Mouse (Mus musculus) duodenum, adult 2 months (tissue): ENCODE results near the gene Srp72. TPM values are rescaled to one million over a fixed set of nuclear protein-coding genes. Genes with fewer than 3 reads are reported as not detected.

Experiments used
- polyA plus RNA-seq: library from polyadenylated mRNA; depleted of rRNA; stranded (reverse); fragments of >200 nt; gene quantifications from 2 replicates; pipeline ENCODE4 v1.2.3, GENCODE M21; 2012; ENCODE audit warnings: low replicate concordance; rRNA removed

Srp72 gene
- polyA plus RNA-seq: 2.9 and 5.4 TPM in 2 replicates

DNA sequence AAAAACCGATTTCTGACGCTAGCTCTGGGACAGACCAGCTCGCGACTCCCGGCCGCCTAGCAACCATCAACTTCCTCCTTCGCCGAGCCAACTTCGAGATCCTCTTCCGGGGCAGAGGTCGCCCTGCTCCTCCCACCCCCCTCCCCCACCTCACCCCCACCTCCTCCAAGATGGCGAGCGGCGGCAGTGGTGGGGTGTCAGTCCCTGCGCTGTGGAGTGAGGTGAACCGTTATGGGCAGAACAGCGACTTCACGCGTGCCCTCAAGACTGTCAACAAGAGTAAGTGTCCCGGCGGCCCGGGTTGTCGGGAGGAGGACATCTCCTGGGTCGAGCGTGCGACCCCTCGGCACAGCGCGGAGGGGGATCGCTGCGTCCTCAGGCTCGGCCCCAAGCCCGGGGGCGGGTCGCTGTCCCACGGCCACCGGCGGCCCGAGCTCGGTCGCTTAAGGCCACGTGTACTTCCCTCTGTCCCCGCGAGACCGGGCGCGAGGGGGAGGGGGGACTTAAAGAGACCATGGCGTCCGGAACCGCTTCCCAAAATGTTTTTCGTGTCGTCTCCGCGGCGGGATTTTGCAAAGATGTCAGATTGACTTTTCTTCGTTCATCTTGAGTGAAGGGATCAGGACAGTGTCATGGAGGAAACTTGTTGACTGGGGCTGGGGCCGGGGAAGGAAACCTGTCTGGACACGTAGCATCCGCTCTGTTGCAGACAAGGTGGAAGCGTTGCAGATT is at the start of gene Srp72:
TSS of gene Srp72 (plus strand) at position 130 of the 732 bp plus-strand sequence.

DNA sequence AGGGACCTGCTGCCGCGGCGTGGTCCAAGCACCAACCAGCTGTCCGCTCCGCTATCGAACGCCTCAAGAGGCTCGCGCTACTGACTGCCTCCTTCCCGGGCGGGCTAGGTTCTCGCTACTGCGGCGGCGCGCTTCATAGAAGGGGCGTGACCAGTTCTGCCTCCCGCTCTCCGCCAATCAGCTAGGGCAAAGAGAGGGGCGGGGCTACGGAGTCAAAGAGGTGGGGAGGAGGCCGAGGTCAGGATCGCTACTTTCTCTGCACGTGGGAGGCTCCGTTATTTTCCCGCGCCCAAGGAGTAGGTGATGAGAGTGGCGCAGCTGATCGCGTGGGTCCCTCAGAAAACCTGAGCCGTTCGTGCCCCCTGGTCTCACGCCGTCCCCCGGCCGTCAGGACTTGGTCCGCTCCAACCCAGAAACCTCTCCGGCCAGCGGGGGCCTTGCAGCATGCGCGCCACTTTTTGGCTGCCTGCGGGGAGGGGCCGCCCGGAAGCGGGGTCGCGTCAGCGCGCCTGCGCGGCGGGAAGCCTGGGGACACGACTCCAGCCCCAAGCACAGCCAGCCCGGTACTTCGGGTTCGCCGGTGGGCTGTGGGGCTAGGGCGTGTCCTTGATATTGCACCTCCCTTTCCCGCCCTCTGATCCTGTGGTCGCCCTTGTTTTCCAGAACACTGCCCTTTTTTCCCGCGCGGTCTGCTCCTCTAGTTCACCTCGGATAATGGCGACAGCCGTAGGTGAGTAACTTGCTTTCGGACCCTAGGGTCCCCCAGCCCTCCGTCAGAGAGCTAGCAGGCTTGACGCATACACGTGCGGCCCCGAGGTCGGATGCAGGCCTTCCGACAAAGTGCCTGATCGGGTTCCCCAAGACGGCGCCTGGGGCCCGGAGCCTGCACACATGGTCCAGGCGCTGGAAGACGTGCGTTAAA is 23.1 kb upstream of the Srp72 start, which contains the start of the genes Paics and Ppat:
TSS of gene Paics (plus strand) at position 202 of the 922 bp plus-strand sequence.
TSS of gene Ppat (minus strand) at position 473 of the 922 bp plus-strand sequence.

GRCm38 (mm10) chr5:77004051-77004821 is 29.8 kb downstream of the Srp72 start, which contains the start of gene Arl9:
Gene Arl9 (plus strand): TSS chr5:77004055.

DNA sequence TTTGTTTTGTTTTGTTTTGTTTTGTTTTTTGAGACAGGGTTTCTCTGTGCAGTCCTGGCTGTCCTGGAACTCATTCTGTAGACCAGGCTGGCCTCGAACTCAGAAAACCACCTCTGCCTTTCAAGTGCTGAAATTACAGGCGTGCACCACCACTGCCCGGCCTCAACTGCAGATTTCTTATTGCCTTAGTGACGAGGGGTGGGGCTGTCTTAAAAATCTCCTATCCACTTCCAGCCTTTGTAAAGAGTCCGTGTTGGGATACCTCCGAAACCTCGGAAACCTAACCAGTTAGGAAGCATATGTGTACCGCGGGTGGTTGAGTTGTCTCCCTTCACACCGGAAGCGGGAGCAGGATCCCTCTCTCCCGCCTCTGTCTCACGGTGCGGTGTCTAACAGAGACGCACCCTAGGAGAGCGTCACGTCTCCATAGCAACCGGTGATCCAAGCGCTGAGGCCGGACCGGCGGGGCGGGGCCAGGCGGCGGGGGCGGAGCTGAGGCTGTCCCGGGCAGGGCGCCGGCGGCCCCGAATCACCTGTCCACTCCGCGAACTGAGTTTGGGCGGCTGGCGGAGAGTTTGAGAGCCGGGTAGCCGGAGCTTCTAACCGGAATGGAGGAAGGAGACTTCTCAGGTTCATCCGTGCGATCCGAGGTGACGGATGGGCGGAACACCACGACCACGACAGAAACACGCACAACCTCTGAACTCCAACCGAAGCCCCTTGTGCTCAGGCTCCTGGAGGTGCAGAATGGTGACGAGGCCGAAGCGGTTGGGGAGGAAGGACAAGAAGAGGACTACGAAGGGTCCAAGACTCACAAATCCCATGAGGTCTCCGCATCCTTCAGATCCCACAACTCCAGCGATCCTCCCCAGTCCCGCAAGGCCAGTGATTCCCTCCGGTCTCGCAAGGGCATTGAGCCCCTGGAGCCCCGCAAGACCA is 41.3 kb downstream of the Srp72 start, which contains the start of gene Thegl:
TSS of gene Thegl (plus strand) at position 480 of the 939 bp plus-strand sequence.

Other genes starting within 250 kb of the Srp72 start
- 1.3 and 3.3 TPM in 2 replicates for gene Aasdh, start 69.2 kb upstream of the Srp72 start, polyA plus RNA-seq
- gene Paics, start 23.4 kb upstream of the Srp72 start, polyA plus RNA-seq: 6.1 and 11.0 TPM in 2 replicates
- 0.53 and 1.1 TPM in 2 replicates for gene Ppat, start 23.1 kb upstream of the Srp72 start, polyA plus RNA-seq
- not detected in 2 replicates for gene Arl9, start 29.4 kb downstream of the Srp72 start, polyA plus RNA-seq
- 0.19 and 1.4 TPM in 2 replicates for gene Thegl, start 41.3 kb downstream of the Srp72 start, polyA plus RNA-seq
- 110 and 177 TPM in 2 replicates for gene Hopx, start 140.4 kb downstream of the Srp72 start, polyA plus RNA-seq
- gene Spink2, start 236.8 kb downstream of the Srp72 start, polyA plus RNA-seq: not detected in 2 replicates